In genomic region chr9:48895819-48896536, GRCm38 (mm10) we compare ENCODE assay signal across 10 mouse cellular contexts. TPM values are rescaled to one million over a fixed set of nuclear protein-coding genes. Genes with fewer than 3 reads are reported as not detected.
DNase-seq lines count a peak whose midpoint lies in the region; ATAC-seq lines count a peak whose summit lies in the region.
"Had no signal": no experiment of that assay in that cellular context is flagged by ENCODE, and none has a peak within 500 bp of the region (broad histone marks: within the 10 kb centered on the region; RNA-seq: fewer than 3 reads in every experiment).

No protein-coding gene starts in this region.

- 8% methylated on average over 18 of the region's 18 CpGs for WGBS in embryonic facial prominence, embryonic 12.5 days
- WGBS in hindbrain, embryonic 13.5 days: 7% methylated on average over 18 of the region's 18 CpGs
- WGBS in neural tube, embryonic 11.5 days: 17% methylated on average over 18 of the region's 18 CpGs
- WGBS in heart, embryonic 10.5 days: 37% methylated on average over 18 of the region's 18 CpGs

- H3K27ac ChIP-seq in embryonic facial prominence, embryonic 12.5 days: peak overlapping the region; percentile 47; the same call in 1 of the 2 replicates
- peak overlapping the region; percentile 58 for H3K27ac ChIP-seq in hindbrain, embryonic 13.5 days
- peak overlapping the region; percentile 77 for H3K27ac ChIP-seq in neural tube, embryonic 11.5 days (ENCODE audit: low read depth, low read length)
- no peak overlapping the region for H3K27ac ChIP-seq in heart, embryonic 10.5 days
- H3K27ac ChIP-seq: lung, embryonic 15.5 days had no signal

- no peak overlapping the region for H3K9ac ChIP-seq in embryonic facial prominence, embryonic 12.5 days
- H3K9ac ChIP-seq in hindbrain, embryonic 13.5 days: peak overlapping the region; percentile 46; the same call in 1 of the 2 replicates
- H3K9ac ChIP-seq in neural tube, embryonic 11.5 days (ENCODE audit: low read length): no peak overlapping the region
- H3K9ac ChIP-seq: lung, embryonic 15.5 days had no signal

- peak overlapping the region; percentile 38 for H3K4me2 ChIP-seq in embryonic facial prominence, embryonic 12.5 days (replicated peaks)
- H3K4me2 ChIP-seq in hindbrain, embryonic 13.5 days: peak overlapping the region; percentile 50
- H3K4me2 ChIP-seq in neural tube, embryonic 11.5 days (ENCODE audit: low read depth): peak overlapping the region; percentile 34
- H3K4me2 ChIP-seq: lung, embryonic 15.5 days had no signal

- peaks cover 12% of the 10 kb centered on the region for H3K4me1 ChIP-seq in embryonic facial prominence, embryonic 12.5 days
- H3K4me1 ChIP-seq in hindbrain, embryonic 13.5 days (replicated peaks): peaks cover 12% of the 10 kb centered on the region
- H3K4me1 ChIP-seq in neural tube, embryonic 11.5 days (ENCODE audit: control insufficient read depth, insufficient read depth, low read length): 0 out of 2 replicates have a peak, but pooled peaks cover 3% of the 10 kb centered on the region
- H3K4me1 ChIP-seq in heart, embryonic 10.5 days: no peaks in the 10 kb centered on the region
- H3K4me1 ChIP-seq: lung, embryonic 15.5 days had no signal

- H3K4me3 ChIP-seq in embryonic facial prominence, embryonic 12.5 days: no peak overlapping the region
- H3K4me3 ChIP-seq in hindbrain, embryonic 13.5 days: peak overlapping the region; percentile 21; the same call in 1 of the 2 replicates
- H3K4me3 ChIP-seq in neural tube, embryonic 11.5 days (ENCODE audit: low read depth, low read length): no peak overlapping the region
- no peak overlapping the region for H3K4me3 ChIP-seq in heart, embryonic 10.5 days
- H3K4me3 ChIP-seq: lung, embryonic 15.5 days had no signal

- peak; percentile 8 to 31 for DNase-seq in cerebellum, postnatal 25 days
- no peak for DNase-seq in cerebellum, adult 11-12 months
- peak; percentile 80 for DNase-seq in neural tube, embryonic 11.5 days (ENCODE audit: low spot score)
- no peak for DNase-seq in layer of hippocampus, adult 11-12 months (ENCODE audit: low spot score)
- DNase-seq in heart, embryonic 10.5 days (ENCODE audit: low spot score): no peak
- DNase-seq in frontal cortex, adult 2 months (ENCODE audit: extremely low spot score in 1 of 2, low spot score in 1 of 2): no peak
- DNase-seq: adrenal gland, postnatal 36 days had no signal

- no peak for ATAC-seq in embryonic facial prominence, embryonic 12.5 days (ENCODE audit: insufficient number of reproducible peaks, insufficient read depth, low FRiP score, low TSS enrichment)
- ATAC-seq in hindbrain, embryonic 13.5 days (ENCODE audit: low FRiP score): peak; percentile 43; the same call in 1 of the 2 replicates
- peak; percentile 89 for ATAC-seq in neural tube, embryonic 11.5 days (ENCODE audit: insufficient read depth, low FRiP score, low TSS enrichment)

- H3K36me3 ChIP-seq in embryonic facial prominence, embryonic 12.5 days: no peaks in the 10 kb centered on the region
- H3K36me3 ChIP-seq in hindbrain, embryonic 13.5 days: no peaks in the 10 kb centered on the region
- no peaks in the 10 kb centered on the region for H3K36me3 ChIP-seq in neural tube, embryonic 11.5 days (ENCODE audit: control insufficient read depth, insufficient read depth, low read length)
- no peaks in the 10 kb centered on the region for H3K36me3 ChIP-seq in heart, embryonic 10.5 days
- H3K36me3 ChIP-seq: lung, embryonic 15.5 days had no signal

- H3K27me3 ChIP-seq in embryonic facial prominence, embryonic 12.5 days: peaks cover 11% of the 10 kb centered on the region; the same call in 1 of the 2 replicates
- peaks cover 33% of the 10 kb centered on the region for H3K27me3 ChIP-seq in hindbrain, embryonic 13.5 days
- H3K27me3 ChIP-seq in neural tube, embryonic 11.5 days (ENCODE audit: control insufficient read depth, insufficient read depth, low read length): no peaks in the 10 kb centered on the region
- peaks cover 22% of the 10 kb centered on the region for H3K27me3 ChIP-seq in heart, embryonic 10.5 days (ENCODE audit: insufficient read depth, poor library complexity, severe bottlenecking)

- H3K9me3 ChIP-seq in embryonic facial prominence, embryonic 12.5 days: no peaks in the 10 kb centered on the region
- H3K9me3 ChIP-seq in hindbrain, embryonic 13.5 days: no peaks in the 10 kb centered on the region
- H3K9me3 ChIP-seq in neural tube, embryonic 11.5 days (ENCODE audit: control insufficient read depth, low read length): no peaks in the 10 kb centered on the region
- H3K9me3 ChIP-seq in heart, embryonic 10.5 days: no peaks in the 10 kb centered on the region
- H3K9me3 ChIP-seq: lung, embryonic 15.5 days had no signal

RNA-seq across cellular contexts. Expression of gene Htr3a, which starts 14.9 kb away (rescaled TPM):
- 1.8 and 2.1 TPM in 2 replicates for polyA plus RNA-seq in embryonic facial prominence, embryonic 12.5 days (2016; fragmentation: Nextera tagmentation; extraction: Ambion mirVana)
- polyA plus RNA-seq in hindbrain, embryonic 13.5 days (2015; fragmentation: Nextera tagmentation; extraction: Ambion mirVana): 2.6 and 2.9 TPM in 2 replicates
- 0.16 TPM in 1 of 2 replicates, not detected in the other for polyA plus RNA-seq in neural tube, embryonic 11.5 days (2014; fragmentation: Nextera tagmentation; extraction: Ambion mirVana)
- polyA plus RNA-seq in heart, embryonic 10.5 days (2016; fragmentation: Nextera tagmentation; extraction: Ambion mirVana): 0.07 and 0.48 TPM in 2 replicates
- 11.9 and 12.1 TPM in 2 replicates for polyA plus RNA-seq in frontal cortex, adult 2 months (2012; rRNA removed)

RNA-seq across cellular contexts. Expression of gene Zbtb16, which starts 60.0 kb away (rescaled TPM):
- polyA plus RNA-seq in embryonic facial prominence, embryonic 12.5 days (2016; fragmentation: Nextera tagmentation; extraction: Ambion mirVana): 4.1 and 5.2 TPM in 2 replicates
- 6.3 TPM in 2 replicates for polyA plus RNA-seq in hindbrain, embryonic 13.5 days (2015; fragmentation: Nextera tagmentation; extraction: Ambion mirVana)
- 7.4 and 8.0 TPM in 2 replicates for polyA plus RNA-seq in neural tube, embryonic 11.5 days (2014; fragmentation: Nextera tagmentation; extraction: Ambion mirVana)
- 2.6 and 3.1 TPM in 2 replicates for polyA plus RNA-seq in heart, embryonic 10.5 days (2016; fragmentation: Nextera tagmentation; extraction: Ambion mirVana)
- 13.4 and 16.1 TPM in 2 replicates for polyA plus RNA-seq in frontal cortex, adult 2 months (2012; rRNA removed)

Comparison
In these comparisons a context has a peak if more than half of its experiments do, and no peak if none do; other contexts are left out.
1. DNase-seq: peak in cerebellum, postnatal 25 days (2 of 2) and neural tube, embryonic 11.5 days (single experiment); none in cerebellum, adult 11-12 months (single experiment), layer of hippocampus, adult 11-12 months (single experiment), heart, embryonic 10.5 days (single experiment) and frontal cortex, adult 2 months (0 of 2).
2. Peak in every context shown above with its lines, with median percentiles within 50 percentile points of each other: H3K4me2 ChIP-seq.